Comparison of ENCODE assay signal across 21 mouse cellular contexts in the genomic region with DNA sequence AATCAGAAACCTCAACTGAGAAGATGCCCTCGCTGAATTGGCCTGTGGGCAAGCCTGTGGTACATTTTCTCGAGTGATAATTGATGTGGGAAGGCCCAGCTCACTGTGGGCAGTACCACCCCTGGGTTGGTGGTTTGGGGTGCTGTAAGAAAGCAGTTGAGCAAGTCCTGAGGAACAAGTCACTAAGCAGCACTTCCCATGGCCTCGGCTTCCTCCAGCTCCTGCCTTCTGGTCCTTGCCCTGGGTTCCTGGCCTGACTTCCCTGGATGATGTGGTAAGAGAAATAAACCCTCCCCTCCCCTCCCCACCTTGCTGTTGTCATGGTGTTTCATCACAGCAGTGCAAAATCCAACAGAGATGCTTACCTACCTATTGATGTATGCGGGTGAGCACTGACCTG. TPM values are rescaled to one million over a fixed set of nuclear protein-coding genes. Genes with fewer than 3 reads are reported as not detected.
"Had no signal": no experiment of that assay in that cellular context is flagged by ENCODE, and none has a peak within 500 bp of the region (broad histone marks: within the 10 kb centered on the region; RNA-seq: fewer than 3 reads in every experiment).

No protein-coding gene starts in this region.

- H3K27me3 ChIP-seq: lung, embryonic 15.5 days; midbrain, embryonic 13.5 days; midbrain, embryonic 15.5 days; neural tube, embryonic 12.5 days had no signal

- H3K4me3 ChIP-seq: lung, embryonic 15.5 days; megakaryocyte, embryonic 14.5 days; midbrain, embryonic 13.5 days; midbrain, embryonic 15.5 days; neural tube, embryonic 12.5 days had no signal

- ATAC-seq: lung, postnatal 0 days; midbrain, embryonic 13.5 days; midbrain, embryonic 15.5 days had no signal

- H3K9ac ChIP-seq: liver, embryonic 14.5 days; lung, embryonic 15.5 days; midbrain, embryonic 13.5 days; midbrain, embryonic 15.5 days; neural tube, embryonic 12.5 days had no signal

- H3K36me3 ChIP-seq: lung, embryonic 15.5 days; midbrain, embryonic 13.5 days; midbrain, embryonic 15.5 days; neural tube, embryonic 12.5 days had no signal

- DNase-seq: lung, adult 2 months; lung, postnatal 14 days; right cerebral cortex, postnatal 14 days; thymus, adult 18-20 months; thymus, postnatal 14 days; thymus, postnatal 36 days had no signal

- H3K4me1 ChIP-seq: midbrain, embryonic 13.5 days; midbrain, embryonic 15.5 days; neural tube, embryonic 12.5 days had no signal

- H3K27ac ChIP-seq: liver, embryonic 14.5 days; lung, embryonic 15.5 days; macrophage; midbrain, embryonic 13.5 days; midbrain, embryonic 15.5 days; neural tube, embryonic 12.5 days had no signal

RNA-seq across cellular contexts. Expression of gene Gm9964, which starts 31.4 kb away (rescaled TPM):
- total RNA-seq: midbrain, postnatal 0 days; monocyte, adult 5-6 weeks; neutrophil, adult 5-6 weeks had no signal
- polyA plus RNA-seq: liver, embryonic 14.5 days; liver, embryonic 16.5 days; lung, adult 2 months; lung, postnatal 0 days; macrophage; midbrain, embryonic 11.5 days; midbrain, embryonic 13.5 days; midbrain, embryonic 15.5 days; neural tube, embryonic 12.5 days; stomach, embryonic 14.5 days; stomach, embryonic 16.5 days had no signal
